Mouse (Mus musculus) mesoderm, embryonic 11.5 days (tissue): Measurements from ENCODE around the gene Ifna13.

ENCODE experiments used
- DNase-seq: peaks from one replicate; pipeline ENCODE4 v3.0.0-alpha.2; 2012; ENCODE audit warnings: low read depth, low spot score

Gene Ifna13

DNA sequence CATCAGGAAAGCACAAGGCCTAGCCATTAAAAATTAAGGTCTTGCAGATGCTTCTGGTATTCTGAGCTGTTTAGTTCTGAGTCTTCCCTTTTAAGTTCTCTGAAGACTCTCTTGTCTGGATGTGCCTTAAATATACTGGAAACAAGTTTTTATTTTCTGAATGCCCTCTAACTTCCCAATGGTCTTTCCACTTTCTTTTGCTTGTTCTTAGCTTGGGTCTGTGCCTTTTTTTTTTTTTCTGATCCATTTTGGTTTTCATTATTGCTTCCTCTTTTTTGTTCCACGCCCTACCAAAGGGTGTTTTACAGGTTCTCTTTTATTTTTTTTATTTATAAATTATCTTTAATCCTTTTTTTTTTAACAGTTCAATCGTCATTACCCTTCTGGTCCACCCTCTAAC, at the start of gene Ifna13:
Ifna13 (minus strand) TSS at position 101 of the 400 bp plus-strand sequence.
- DNase-seq: no peak

DNA sequence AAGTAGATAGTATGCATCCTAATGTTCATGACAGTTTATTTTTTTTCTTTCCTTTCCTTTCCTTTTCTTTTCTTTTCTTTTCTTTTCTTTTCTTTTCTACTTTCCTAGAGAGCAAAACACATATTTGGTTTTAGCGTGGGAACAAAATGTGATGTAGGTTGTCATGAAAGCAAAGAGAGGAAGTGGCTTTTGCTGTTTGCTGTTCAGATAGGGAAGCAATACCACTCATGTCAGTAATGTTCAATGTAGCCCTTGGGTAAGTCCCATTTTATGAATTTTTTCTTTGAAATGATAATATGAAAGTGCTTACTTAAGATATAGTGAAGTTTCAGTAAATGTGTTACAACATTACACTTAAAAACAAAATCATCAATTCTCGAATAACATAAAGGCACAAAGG, 49.1 kb upstream of the Ifna13 start:
- no peak for DNase-seq

DNA sequence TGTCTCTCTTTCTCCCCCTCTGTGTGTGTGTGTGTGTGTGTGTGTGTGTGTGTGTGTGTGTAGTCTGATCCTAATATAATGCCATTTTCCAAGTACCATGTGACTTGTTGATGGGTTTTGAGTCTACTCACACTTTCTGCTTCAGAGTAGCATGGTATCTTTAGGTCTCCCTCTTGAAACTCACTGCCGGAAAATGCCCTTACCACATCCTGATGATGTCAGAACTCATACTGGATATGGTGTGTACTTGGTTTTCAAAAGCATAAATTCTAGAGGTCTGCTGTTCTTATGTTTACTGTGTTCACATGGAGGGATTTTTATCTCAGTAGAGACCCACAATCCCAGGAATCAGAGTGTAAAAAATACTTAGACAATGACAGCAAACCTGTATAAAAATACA, 48.3 kb upstream of the Ifna13 start:
- no peak for DNase-seq

DNA sequence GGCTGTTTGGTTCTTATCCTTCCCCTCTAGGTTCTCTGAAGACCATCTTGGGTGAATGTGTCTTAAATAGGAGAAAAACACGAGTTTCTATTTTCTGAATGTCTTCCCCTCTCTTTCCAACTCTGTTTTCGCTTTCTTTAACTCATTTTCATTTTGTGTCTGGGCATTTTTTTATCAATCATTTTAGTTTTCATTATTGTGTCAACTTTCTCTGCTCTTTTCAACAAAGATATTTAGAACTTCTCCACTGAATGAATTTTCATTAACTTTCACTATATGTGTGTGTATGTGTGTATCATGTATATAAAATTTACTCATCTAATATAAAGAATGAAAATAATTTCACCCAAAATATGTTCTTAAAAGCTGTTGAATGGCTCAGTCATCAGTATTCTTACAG, 47.0 kb upstream of the Ifna13 start, which contains the start of gene Ifnab:
Ifnab (minus strand) TSS at position 101 of the 400 bp plus-strand sequence.
- no peak for DNase-seq

DNA sequence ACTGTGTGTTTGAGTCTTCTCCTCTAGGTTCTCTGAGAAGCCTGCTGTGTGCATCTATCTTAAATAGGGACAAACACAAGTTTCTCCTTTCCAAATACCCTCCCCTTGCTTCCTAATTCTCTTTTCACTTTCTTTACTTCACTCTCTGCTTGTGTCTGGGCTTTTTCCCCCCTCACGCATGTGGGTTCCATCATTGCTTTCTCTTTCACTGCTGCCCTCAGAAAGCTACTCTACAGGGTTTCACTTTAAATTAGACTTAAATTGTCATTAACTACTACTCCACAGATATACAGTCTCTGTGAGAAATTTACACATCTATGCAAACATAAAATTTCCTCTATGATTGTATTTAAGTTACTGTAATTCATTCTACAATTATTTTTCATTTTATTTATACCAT, 39.6 kb upstream of the Ifna13 start, which contains the start of gene Ifna2:
Ifna2 (minus strand) TSS at position 101 of the 400 bp plus-strand sequence.
- DNase-seq: no peak

DNA sequence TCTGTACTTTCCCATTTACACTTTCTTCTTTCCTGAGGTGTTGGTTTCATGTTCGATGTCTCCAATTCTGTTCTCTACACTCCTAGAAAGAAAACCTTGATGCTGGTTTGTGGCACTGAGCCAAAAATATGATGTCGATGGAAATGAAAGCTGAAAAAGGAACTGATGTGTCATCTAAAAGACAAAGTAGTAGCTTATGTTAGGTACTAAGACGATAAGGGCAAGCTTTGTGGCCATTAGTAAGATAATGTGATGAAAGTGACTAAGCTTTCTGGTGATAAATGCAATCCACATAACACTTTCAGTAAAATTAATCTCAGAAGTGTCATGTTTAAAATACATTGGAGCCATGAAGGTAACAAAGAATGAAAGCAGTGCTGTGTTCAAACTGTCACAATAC, 37.1 kb upstream of the Ifna13 start:
- no peak for DNase-seq

DNA sequence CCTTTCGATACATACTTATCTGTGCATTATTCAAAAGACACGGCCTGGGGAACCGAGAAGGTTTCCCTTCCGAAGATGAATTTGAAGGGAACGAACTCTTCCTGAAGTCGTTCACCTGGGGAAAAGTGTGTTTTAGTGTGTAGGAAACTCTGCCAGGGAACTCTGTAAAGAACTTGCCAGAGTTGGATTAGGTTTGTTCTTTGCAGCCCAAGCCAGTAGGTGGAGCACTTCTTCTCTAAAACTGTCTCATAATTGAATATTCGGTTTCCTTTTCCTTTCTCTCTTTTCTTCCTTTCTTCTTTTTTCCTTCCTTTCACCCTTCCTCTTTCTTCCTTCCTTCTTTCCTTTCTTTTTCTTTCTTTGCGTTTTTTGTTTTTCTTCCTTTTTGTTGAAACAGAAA, 36.1 kb upstream of the Ifna13 start:
- DNase-seq: no peak

DNA sequence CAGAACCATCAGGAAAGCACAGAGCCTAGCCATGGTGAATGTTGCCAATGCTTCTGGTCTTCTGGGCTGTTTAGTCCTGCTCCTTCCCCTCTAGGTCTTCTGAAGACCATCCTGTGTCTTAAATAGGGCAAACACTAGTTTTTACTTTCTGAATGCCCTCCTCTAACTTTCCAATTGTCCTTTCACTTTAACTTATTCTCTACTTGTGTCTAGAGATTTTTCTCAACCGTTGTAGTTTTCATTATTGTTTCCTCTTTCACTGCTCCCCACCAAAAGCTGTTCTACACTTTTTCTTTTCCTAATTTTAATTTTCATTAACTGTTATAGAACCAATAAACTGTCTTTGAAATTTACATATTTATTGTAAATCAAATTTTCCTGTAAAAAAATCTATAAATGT, 32.6 kb upstream of the Ifna13 start, which contains the start of gene Ifna16:
Ifna16 (minus strand) TSS at position 101 of the 400 bp plus-strand sequence.
- no peak for DNase-seq

DNA sequence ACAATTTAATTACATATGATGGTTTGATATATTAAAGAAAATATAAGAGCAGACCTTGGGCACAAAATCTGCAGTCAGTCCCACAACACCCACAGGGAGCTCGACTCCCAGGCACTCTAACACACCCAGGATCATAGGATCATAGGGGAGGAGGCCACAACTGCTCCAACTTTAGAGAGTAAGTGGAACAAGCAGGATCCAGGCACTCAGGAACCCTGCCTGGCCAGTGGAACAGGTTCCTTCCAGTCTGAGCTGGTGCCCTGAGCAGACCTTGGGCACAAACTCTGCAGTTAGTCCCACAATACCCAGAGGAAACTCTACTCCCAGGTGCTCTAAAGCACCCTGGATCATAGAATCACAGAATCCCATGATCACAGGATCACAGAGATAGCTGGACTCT, 11.2 kb upstream of the Ifna13 start:
- DNase-seq: no peak

DNA sequence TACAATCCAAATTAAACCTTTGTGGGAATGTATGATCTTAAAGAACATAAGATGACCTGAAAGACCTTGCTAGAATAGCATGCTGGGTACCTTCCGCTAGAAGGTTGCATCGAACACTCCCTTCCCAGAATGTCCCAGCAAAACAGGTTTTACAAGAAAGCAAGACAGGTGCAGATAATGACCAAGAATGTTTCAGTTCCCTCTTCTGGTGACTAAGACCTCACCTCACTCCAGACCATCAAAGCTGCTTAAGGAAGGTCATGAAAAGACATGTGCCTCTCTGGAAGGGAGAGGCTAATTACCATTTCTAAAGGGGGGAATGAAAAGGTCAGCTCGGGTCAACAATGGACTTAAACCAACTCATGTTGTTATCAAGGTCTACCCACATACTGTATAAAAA, 9.4 kb upstream of the Ifna13 start:
- no peak for DNase-seq

DNA sequence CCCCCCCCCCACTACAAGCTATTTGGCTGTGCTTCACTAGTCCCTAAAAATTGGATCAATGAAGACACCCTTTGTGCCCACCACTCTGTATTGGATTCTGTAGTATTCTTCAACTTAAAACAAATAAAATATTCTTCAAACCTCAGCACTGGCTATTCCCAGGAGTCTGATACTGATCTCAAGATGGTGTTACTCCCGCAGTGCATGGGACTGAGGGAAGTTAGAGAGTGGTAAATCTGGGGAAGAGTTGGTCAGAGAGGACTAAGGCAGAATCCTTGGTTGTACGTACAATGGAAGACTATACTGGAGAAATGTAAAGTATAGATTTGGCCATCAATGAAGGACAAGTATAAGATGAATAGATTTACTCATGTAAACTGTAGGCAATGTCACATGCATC, 1.7 kb downstream of the Ifna13 start:
- DNase-seq: peak; percentile 28

DNA sequence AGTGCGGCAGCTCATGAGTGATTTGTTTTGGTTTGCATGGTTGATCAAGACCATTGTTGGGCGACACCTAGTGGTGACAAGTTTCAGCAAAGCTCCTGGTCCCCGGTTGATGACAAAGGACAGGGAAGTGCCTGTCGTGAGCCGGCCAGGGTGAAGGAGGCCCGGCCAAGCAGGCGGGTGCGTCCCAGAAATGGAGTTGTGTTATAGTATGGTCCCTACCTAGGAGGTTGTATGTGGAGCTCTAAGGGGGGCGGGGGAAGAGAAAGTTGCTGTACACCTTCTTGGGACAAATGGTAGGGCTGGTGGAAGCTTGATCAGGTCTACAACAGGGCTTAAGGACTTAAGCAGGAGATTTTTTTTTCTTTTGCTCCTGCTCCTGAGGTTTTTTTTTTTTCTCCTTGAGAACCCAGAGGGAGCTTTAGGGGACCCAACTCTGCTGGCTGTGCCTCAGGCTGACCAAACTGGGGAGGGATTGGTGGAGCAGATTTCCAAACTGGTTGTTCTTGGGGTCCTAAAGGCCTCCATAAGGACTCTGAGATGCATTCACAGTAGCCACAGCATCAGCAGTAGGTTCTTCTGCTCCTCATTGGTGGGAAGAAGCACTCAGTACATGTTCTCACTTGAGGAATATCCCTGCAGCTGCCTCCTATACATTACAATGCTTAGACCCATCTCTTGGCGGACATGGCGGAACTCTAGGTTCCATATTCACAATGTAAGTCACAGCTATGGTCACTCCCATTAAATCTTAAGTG, 3.0 kb downstream of the Ifna13 start:
- DNase-seq: peak; percentile 100

DNA sequence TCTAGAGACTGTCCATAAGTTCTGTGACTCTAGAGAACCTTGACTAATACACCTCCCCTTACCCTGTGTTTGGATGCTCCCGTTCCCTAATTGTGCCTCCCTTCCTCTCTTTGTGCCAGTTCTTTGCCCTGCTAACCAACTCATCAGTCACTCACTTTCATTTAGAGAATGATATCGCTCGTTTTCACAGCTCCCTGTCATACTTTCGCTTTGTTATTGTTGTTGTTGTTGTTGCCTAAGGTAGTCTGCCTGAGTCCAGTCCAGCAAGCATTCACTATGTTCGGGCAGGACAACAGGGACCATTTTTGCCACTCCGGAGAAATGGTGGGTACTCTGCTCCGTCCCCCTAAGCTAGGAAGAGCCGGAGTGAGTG, 3.6 kb downstream of the Ifna13 start:
- DNase-seq: no peak

DNA sequence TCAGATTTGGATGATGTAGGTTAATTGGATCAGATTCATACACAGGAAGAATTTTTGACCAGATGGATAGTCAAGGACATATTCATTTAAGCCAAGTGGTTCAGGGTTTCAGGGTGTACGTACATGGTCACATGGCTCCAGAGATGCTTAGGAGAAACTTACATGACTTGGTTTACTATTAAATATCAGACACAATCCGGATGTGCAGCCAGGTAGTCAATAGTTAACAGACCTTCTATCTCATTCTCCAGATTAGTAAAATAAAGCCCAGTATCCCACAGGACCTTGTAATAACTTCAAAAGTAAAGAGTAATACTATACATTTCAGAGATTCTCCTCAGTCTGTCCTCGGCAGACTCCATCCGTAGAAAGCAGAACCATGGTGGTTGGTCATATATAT, 9.9 kb downstream of the Ifna13 start, which contains the start of gene C87499:
C87499 (minus strand) TSS at position 101 of the 400 bp plus-strand sequence.
- no peak for DNase-seq

DNA sequence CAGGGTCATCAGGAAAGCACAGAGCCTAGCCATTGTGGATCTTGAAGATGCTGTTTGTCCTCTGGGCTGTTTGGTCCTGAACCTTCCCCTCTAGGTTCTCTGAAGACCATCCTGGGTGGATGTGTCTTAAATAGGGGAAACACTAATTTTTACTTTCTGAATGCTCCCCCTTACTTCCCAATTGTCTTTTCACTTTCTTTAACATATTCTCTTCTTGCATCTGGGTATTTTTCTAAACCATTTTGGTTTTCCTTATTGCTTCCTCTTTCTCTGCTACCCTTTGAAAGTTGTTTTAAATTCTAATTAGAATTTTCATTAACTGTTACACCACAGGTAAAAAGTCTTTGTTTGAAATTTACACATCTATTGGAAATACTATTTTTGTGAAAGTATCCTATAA, 41.0 kb downstream of the Ifna13 start, which contains the start of gene Ifna12:
Ifna12 (minus strand) TSS at position 101 of the 400 bp plus-strand sequence.
- DNase-seq: no peak
